Comparison of ENCODE assay signal across 20 mouse cellular contexts in genomic region chr8:80049256-80050005, GRCm38 (mm10). TPM values are rescaled to one million over a fixed set of nuclear protein-coding genes. Genes with fewer than 3 reads are reported as not detected.
DNase-seq lines count a peak whose midpoint lies in the region; ATAC-seq and TF ChIP-seq lines count a peak whose summit lies in the region.
"Had no signal": no experiment of that assay in that cellular context is flagged by ENCODE, and none has a peak within 500 bp of the region (broad histone marks: within the 10 kb centered on the region; RNA-seq: fewer than 3 reads in every experiment).

No protein-coding gene starts in this region.

- intact Hi-C loops in heart, postnatal 36 days (cut with DNase I) = no loop called here

- no peaks in the 10 kb centered on the region for H3K36me3 ChIP-seq in heart, embryonic 12.5 days
- peaks cover 15% of the 10 kb centered on the region; the same call in 1 of the 2 replicates for H3K36me3 ChIP-seq in lung, embryonic 14.5 days (ENCODE audit: insufficient read depth)
- H3K36me3 ChIP-seq in embryonic facial prominence, embryonic 10.5 days (replicated peaks) = no peaks in the 10 kb centered on the region
- H3K36me3 ChIP-seq in liver, embryonic 14.5 days (replicated peaks; ENCODE audit: control insufficient read depth, insufficient read depth, low read depth) = no peaks in the 10 kb centered on the region
- H3K36me3 ChIP-seq in midbrain, embryonic 16.5 days (ENCODE audit: control insufficient read depth, insufficient read depth, low read length) = no peaks in the 10 kb centered on the region
- H3K36me3 ChIP-seq: embryonic facial prominence, embryonic 15.5 days; forebrain, embryonic 12.5 days; hindbrain, embryonic 12.5 days; kidney, embryonic 15.5 days had no signal

- no peaks in the 10 kb centered on the region for H3K9me3 ChIP-seq in heart, embryonic 12.5 days (replicated peaks)
- H3K9me3 ChIP-seq in lung, embryonic 14.5 days (ENCODE audit: low read depth, low read length) = no peaks in the 10 kb centered on the region
- no peaks in the 10 kb centered on the region for H3K9me3 ChIP-seq in embryonic facial prominence, embryonic 10.5 days
- no peaks in the 10 kb centered on the region for H3K9me3 ChIP-seq in liver, embryonic 14.5 days (ENCODE audit: control insufficient read depth, low read length)
- no peaks in the 10 kb centered on the region for H3K9me3 ChIP-seq in midbrain, embryonic 16.5 days (replicated peaks; ENCODE audit: control insufficient read depth, low read length, poor library complexity, severe bottlenecking)
- H3K9me3 ChIP-seq: embryonic facial prominence, embryonic 15.5 days; forebrain, embryonic 12.5 days; hindbrain, embryonic 12.5 days; kidney, embryonic 15.5 days had no signal

- no peak for TF ChIP-seq EP300 in liver, embryonic 14.5 days (IDR thresholded peaks at IDR 0.05; ENCODE audit: low read depth)

- no peaks in the 10 kb centered on the region; the same call in 1 of the 2 replicates for H3K4me1 ChIP-seq in heart, embryonic 12.5 days (replicated peaks)
- H3K4me1 ChIP-seq in lung, embryonic 14.5 days (ENCODE audit: insufficient read depth) = peaks cover 12% of the 10 kb centered on the region; the same call in 1 of the 2 replicates
- H3K4me1 ChIP-seq in embryonic facial prominence, embryonic 10.5 days = peaks cover 38% of the 10 kb centered on the region
- H3K4me1 ChIP-seq in liver, embryonic 14.5 days (replicated peaks; ENCODE audit: control insufficient read depth in 2 of 2, insufficient read depth in 2 of 2, low read length in 1 of 2) = peaks cover 0 to 3% of the 10 kb centered on the region in 2 experiments; a peak in 1 of 4 replicates
- no peaks in the 10 kb centered on the region for H3K4me1 ChIP-seq in midbrain, embryonic 16.5 days (ENCODE audit: control insufficient read depth, insufficient read depth, low read length)
- H3K4me1 ChIP-seq: embryonic facial prominence, embryonic 15.5 days; hindbrain, embryonic 12.5 days; kidney, embryonic 15.5 days had no signal

- peaks cover 24% of the 10 kb centered on the region for H3K27me3 ChIP-seq in heart, embryonic 12.5 days (replicated peaks)
- no peaks in the 10 kb centered on the region for H3K27me3 ChIP-seq in lung, embryonic 14.5 days (ENCODE audit: insufficient read depth, low read length)
- H3K27me3 ChIP-seq in embryonic facial prominence, embryonic 10.5 days (replicated peaks; ENCODE audit: low read depth, poor library complexity, severe bottlenecking) = peaks cover 84% of the 10 kb centered on the region
- H3K27me3 ChIP-seq in liver, embryonic 14.5 days (ENCODE audit: control insufficient read depth, insufficient read depth, low read length) = no peaks in the 10 kb centered on the region
- H3K27me3 ChIP-seq in midbrain, embryonic 16.5 days (ENCODE audit: control insufficient read depth, insufficient read depth, low read depth, low read length) = peaks cover 28% of the 10 kb centered on the region
- H3K27me3 ChIP-seq: embryonic facial prominence, embryonic 15.5 days; Patski had no signal

- H3K9ac ChIP-seq in heart, embryonic 12.5 days = no peak overlapping the region
- H3K9ac ChIP-seq in lung, embryonic 14.5 days = no peak overlapping the region; the same call in 1 of the 2 replicates
- no peak overlapping the region for H3K9ac ChIP-seq in liver, embryonic 14.5 days (replicated peaks)
- H3K9ac ChIP-seq in midbrain, embryonic 16.5 days (ENCODE audit: low read depth, low read length) = no peak overlapping the region
- H3K9ac ChIP-seq: embryonic facial prominence, embryonic 15.5 days; forebrain, embryonic 12.5 days; hindbrain, embryonic 12.5 days; kidney, embryonic 15.5 days had no signal

- no peak for ATAC-seq in heart, embryonic 12.5 days (ENCODE audit: insufficient number of reproducible peaks, low FRiP score)
- peak; percentile 73 for ATAC-seq in lung, embryonic 14.5 days (ENCODE audit: insufficient read depth)
- ATAC-seq in liver, embryonic 14.5 days (ENCODE audit: insufficient read depth) = no peak
- no peak for ATAC-seq in midbrain, embryonic 16.5 days
- ATAC-seq: activated CD4-positive, CD25-positive, alpha-beta regulatory T cell, adult 4 months; intestine, embryonic 16.5 days; Patski had no signal

- DNase-seq in heart, postnatal 36 days = no peak
- DNase-seq in lung, embryonic 14.5 days = peak; percentile 55
- DNase-seq in lung, postnatal 4 days = no peak
- peak; percentile 26 for DNase-seq in embryonic facial prominence, embryonic 10.5 days (ENCODE audit: low spot score)
- DNase-seq in liver, embryonic 14.5 days (ENCODE audit: low read depth in 3 of 3, low spot score in 3 of 3) = no peak
- no peak for DNase-seq in layer of hippocampus, postnatal 14 days (ENCODE audit: low spot score in 2 of 2)
- DNase-seq: adrenal gland, postnatal 14 days; cerebellum, adult 18-20 months; thymus, postnatal 4 days had no signal

- peak overlapping the region; percentile 14 for H3K4me3 ChIP-seq in heart, embryonic 12.5 days
- no peak overlapping the region for H3K4me3 ChIP-seq in lung, embryonic 14.5 days (ENCODE audit: low read depth, low read length)
- H3K4me3 ChIP-seq in embryonic facial prominence, embryonic 10.5 days = no peak overlapping the region
- H3K4me3 ChIP-seq in liver, embryonic 14.5 days (ENCODE audit: insufficient read depth in 1 of 2, low read depth in 2 of 2, low read length in 2 of 2) = no peak overlapping the region
- H3K4me3 ChIP-seq in midbrain, embryonic 16.5 days (ENCODE audit: low read depth, low read length) = no peak overlapping the region
- H3K4me3 ChIP-seq: embryonic facial prominence, embryonic 15.5 days; forebrain, embryonic 12.5 days; hindbrain, embryonic 12.5 days; kidney, embryonic 15.5 days; myocyte had no signal

- no peak for TF ChIP-seq CTCF in lung, embryonic 14.5 days (IDR thresholded peaks at IDR 0.05; ENCODE audit: low read depth)
- TF ChIP-seq CTCF in liver, embryonic 14.5 days (IDR thresholded peaks at IDR 0.05; ENCODE audit: low read depth) = no peak

- H3K4me2 ChIP-seq in heart, embryonic 12.5 days = peak overlapping the region; percentile 56
- H3K4me2 ChIP-seq in lung, embryonic 14.5 days = peak overlapping the region; percentile 32; the same call in 1 of the 2 replicates
- peak overlapping the region; percentile 19; the same call in 1 of the 2 replicates for H3K4me2 ChIP-seq in liver, embryonic 14.5 days (ENCODE audit: low read depth)
- H3K4me2 ChIP-seq in midbrain, embryonic 16.5 days (ENCODE audit: low read length) = no peak overlapping the region
- H3K4me2 ChIP-seq: embryonic facial prominence, embryonic 15.5 days; forebrain, embryonic 12.5 days; hindbrain, embryonic 12.5 days; kidney, embryonic 15.5 days; midbrain, embryonic 11.5 days had no signal

- H3K27ac ChIP-seq in heart, embryonic 12.5 days (ENCODE audit: poor library complexity, severe bottlenecking) = no peak overlapping the region
- H3K27ac ChIP-seq in lung, embryonic 14.5 days (ENCODE audit: low read depth) = no peak overlapping the region
- no peak overlapping the region for H3K27ac ChIP-seq in embryonic facial prominence, embryonic 10.5 days (replicated peaks)
- H3K27ac ChIP-seq in liver, embryonic 14.5 days = no peak overlapping the region
- H3K27ac ChIP-seq in midbrain, embryonic 16.5 days (ENCODE audit: low read length) = no peak overlapping the region
- H3K27ac ChIP-seq: embryonic facial prominence, embryonic 15.5 days; forebrain, embryonic 12.5 days; hindbrain, embryonic 12.5 days; kidney, embryonic 15.5 days had no signal

- WGBS in heart, embryonic 12.5 days = 10% methylated on average over 15 of the region's 15 CpGs
- WGBS in lung, embryonic 14.5 days = 13% methylated on average over 15 of the region's 15 CpGs
- 69% methylated on average over 15 of the region's 15 CpGs for WGBS in embryonic facial prominence, embryonic 10.5 days
- 14% methylated on average over 15 of the region's 15 CpGs for WGBS in liver, embryonic 14.5 days (ENCODE audit: insufficient replicate concordance)
- 81% methylated on average over 15 of the region's 15 CpGs for WGBS in midbrain, embryonic 16.5 days

RNA-seq across cellular contexts. Expression of gene Hhip, which starts 8.4 kb away (rescaled TPM):
- 0.18 and 0.44 TPM in 2 replicates for polyA plus RNA-seq in heart, embryonic 12.5 days (2016; fragmentation: Nextera tagmentation; extraction: Ambion mirVana)
- under 1 TPM in 1 of 2 experiments, not detected in 1; 0.06 TPM for total RNA-seq in heart, postnatal 36 days (2021)
- 53.1 and 58.3 TPM in 2 replicates for polyA plus RNA-seq in lung, embryonic 14.5 days (2014; fragmentation: Nextera tagmentation; extraction: Ambion mirVana)
- polyA plus RNA-seq in embryonic facial prominence, embryonic 10.5 days (2016; fragmentation: Nextera tagmentation; extraction: Ambion mirVana) = 3.6 and 4.7 TPM in 2 replicates
- 0.40 and 0.66 TPM in 2 replicates for polyA plus RNA-seq in liver, embryonic 14.5 days (2012; rRNA removed)
- 1.1 and 1.2 TPM in 2 replicates for polyA plus RNA-seq in liver, embryonic 14.5 days (2014; fragmentation: Nextera tagmentation; extraction: Ambion mirVana)
- polyA plus RNA-seq in midbrain, embryonic 16.5 days (2015; fragmentation: Nextera tagmentation; extraction: Ambion mirVana) = 1.3 and 3.6 TPM in 2 replicates
- total RNA-seq in layer of hippocampus, postnatal 14 days (2021) = 1 to 10 TPM; 4.2 to 5.1 TPM

Comparison
In these comparisons a context has a peak if more than half of its experiments do, and no peak if none do; other contexts are left out.
1. DNase-seq: peak in lung, embryonic 14.5 days (single experiment) and embryonic facial prominence, embryonic 10.5 days (single experiment); none in heart, postnatal 36 days (0 of 2), lung, postnatal 4 days (0 of 2), liver, embryonic 14.5 days (0 of 3) and layer of hippocampus, postnatal 14 days (0 of 2).